Mouse (Mus musculus) CD8-positive naive resting alpha-beta T cell, adult 2 months (primary cell): ENCODE results near the gene Btbd7.

ENCODE experiments used
- DNase-seq, 2 experiments: peaks; one replicate each; pipeline ENCODE4 v3.0.0; 2022; ENCODE audit warnings: low read depth in 2 of 2, low spot score in 2 of 2

Btbd7 gene

GRCm38 (mm10) chr12:102784899-102785592 lies 93.2 kb downstream of the Btbd7 start:
- no peak for DNase-seq

GRCm38 (mm10) chr12:102782841-102783240 lies 95.4 kb downstream of the Btbd7 start:
- peak in 1 of 2 experiments; percentile 29 for DNase-seq

- no peak for DNase-seq
These were observed 98.8 kb downstream of the Btbd7 start for GRCm38 (mm10) chr12:102779452-102779851.

GRCm38 (mm10) chr12:102778151-102778550 lies 100.1 kb downstream of the Btbd7 start:
- DNase-seq = no peak

GRCm38 (mm10) chr12:102776035-102776434 lies 102.2 kb downstream of the Btbd7 start:
- DNase-seq = no peak

- no peak for DNase-seq
These were observed 105.6 kb downstream of the Btbd7 start for GRCm38 (mm10) chr12:102772676-102773075.

- no peak for DNase-seq
These were observed 106.7 kb downstream of the Btbd7 start for GRCm38 (mm10) chr12:102771601-102772000.

- peak in 1 of 2 experiments; percentile 15 for DNase-seq
These were observed 109.3 kb downstream of the Btbd7 start for GRCm38 (mm10) chr12:102769000-102769399.

GRCm38 (mm10) chr12:102763696-102764095 lies 114.6 kb downstream of the Btbd7 start:
- no peak for DNase-seq

GRCm38 (mm10) chr12:102761668-102762067 lies 116.6 kb downstream of the Btbd7 start:
- no peak for DNase-seq

GRCm38 (mm10) chr12:102758936-102759335 lies 119.3 kb downstream of the Btbd7 start:
- no peak for DNase-seq

GRCm38 (mm10) chr12:102758403-102758756 lies 119.9 kb downstream of the Btbd7 start, which contains the start of gene Gm20604:
TSS of gene Gm20604 (minus strand) at chr12:102758672.
- DNase-seq = no peak

GRCm38 (mm10) chr12:102757689-102758402 lies 120.4 kb downstream of the Btbd7 start, which contains the start of the genes Gm28051, Gon7 and Ubr7:
TSS of gene Gm28051 (minus strand) at chr12:102757765.
TSS of gene Gon7 (minus strand) at chr12:102757803.
TSS of gene Ubr7 (plus strand) at chr12:102757967.
- peak; percentile 92 to 93 for DNase-seq

- DNase-seq = no peak
These were observed 121.1 kb downstream of the Btbd7 start for GRCm38 (mm10) chr12:102757055-102757688.

- DNase-seq = peak; percentile 54 to 68
These were observed 122.0 kb downstream of the Btbd7 start for GRCm38 (mm10) chr12:102756304-102756703.

- DNase-seq = no peak
These were observed 130.0 kb downstream of the Btbd7 start for GRCm38 (mm10) chr12:102748256-102748655.

- DNase-seq = peak; percentile 52 to 54
These were observed 133.4 kb downstream of the Btbd7 start for GRCm38 (mm10) chr12:102744839-102745238.

- DNase-seq = peak; percentile 83 to 86
These were observed 134.4 kb downstream of the Btbd7 start, which contains the start of the genes Moap1 and Tmem251 for GRCm38 (mm10) chr12:102743589-102744574. TSS of gene Moap1 (minus strand) at chr12:102743661. TSS of gene Tmem251 (plus strand) at chr12:102743762.

GRCm38 (mm10) chr12:102743036-102743588 lies 135.2 kb downstream of the Btbd7 start:
- DNase-seq = no peak

GRCm38 (mm10) chr12:102742056-102742455 lies 136.2 kb downstream of the Btbd7 start:
- no peak for DNase-seq
